Mouse (Mus musculus): Measurements from ENCODE around the gene Fes. TPM values are rescaled to one million over a fixed set of nuclear protein-coding genes. Genes with fewer than 3 reads are reported as not detected.

Gene Fes
- polyA plus RNA-seq, 1 experiment = 0.82 TPM

DNA sequence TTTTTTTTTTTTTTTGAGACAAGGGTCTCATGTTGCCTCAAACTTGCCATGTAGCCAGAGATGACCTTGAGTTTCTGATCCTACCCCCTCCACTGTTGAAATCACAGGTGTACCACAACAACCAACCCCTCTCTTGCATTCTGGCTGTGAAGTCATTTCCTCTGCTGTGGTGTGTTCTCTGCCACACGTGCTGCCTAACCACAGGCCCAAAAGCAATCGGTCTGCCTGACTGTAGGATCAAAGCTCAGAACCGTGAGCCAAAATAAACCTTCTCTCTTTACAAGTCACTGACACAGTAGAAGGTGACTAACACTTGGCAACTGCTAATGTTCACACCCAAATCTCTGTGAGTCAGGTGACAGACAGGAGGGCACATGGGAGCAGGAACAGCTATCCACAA, 27.3 kb downstream of the Fes start:
- H3ac ChIP-seq (ENCODE audit: control insufficient read depth, insufficient read length, low read depth) = no peak overlapping the region
- no peaks in the 10 kb centered on the region for H3K79me2 ChIP-seq (ENCODE audit: control insufficient read depth, insufficient read depth)
- peaks cover 10% of the 10 kb centered on the region for H3K36me3 ChIP-seq (ENCODE audit: control insufficient read depth, insufficient read depth)
- H3K79me3 ChIP-seq (ENCODE audit: low read depth) = no peaks in the 10 kb centered on the region
- H3K4me3 ChIP-seq (ENCODE audit: insufficient read depth, poor library complexity, severe bottlenecking) = no peak overlapping the region
- TF ChIP-seq MAX (IDR thresholded peaks at IDR 0.05) (peak; percentile 42), CEBPB (IDR thresholded peaks at IDR 0.05; ENCODE audit: low read depth) (no peak)
- H3K27me3 ChIP-seq (ENCODE audit: control insufficient read depth, insufficient read depth, insufficient read length) = no peaks in the 10 kb centered on the region

DNA sequence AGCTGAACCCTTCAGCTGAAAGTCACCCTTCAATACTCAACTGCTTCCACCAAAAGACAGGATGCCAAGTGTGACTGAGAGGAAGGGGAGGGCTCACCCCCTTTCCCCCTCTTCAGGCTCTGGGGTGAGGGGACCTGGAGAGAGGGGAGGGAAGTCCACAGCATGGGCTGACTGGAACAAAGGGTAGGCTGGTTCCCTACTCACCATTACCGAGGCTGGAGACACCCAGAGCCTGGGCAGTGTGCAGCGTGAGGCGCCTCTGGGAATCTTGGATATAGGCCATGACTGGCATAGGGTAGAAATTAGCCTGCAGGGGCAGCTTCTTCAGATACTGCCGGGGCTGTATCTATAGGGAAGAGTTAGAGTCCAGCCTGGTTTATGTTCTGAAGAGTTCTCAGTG, 29.7 kb downstream of the Fes start:
- no peak for TF ChIP-seq MYOD1 (IDR thresholded peaks at IDR 0.05; ENCODE audit: control insufficient read depth, insufficient read length, low read depth)
- TF ChIP-seq USF1 (IDR thresholded peaks at IDR 0.05; ENCODE audit: low read depth) = no peak
- TF ChIP-seq CEBPB (IDR thresholded peaks at IDR 0.05; ENCODE audit: low read depth) = no peak
- TF ChIP-seq FOSL1 (IDR thresholded peaks at IDR 0.05; ENCODE audit: insufficient read depth, low read length, poor library complexity, severe bottlenecking) = no peak
- TF ChIP-seq MYOG (IDR thresholded peaks at IDR 0.05; ENCODE audit: control insufficient read depth, extremely low read depth, insufficient read length) = no peak
- no peak for TF ChIP-seq CTCF (IDR thresholded peaks at IDR 0.05; ENCODE audit: control insufficient read depth, insufficient read depth, insufficient read length)
- TF ChIP-seq MAX (IDR thresholded peaks at IDR 0.05) = no peak
- no peak overlapping the region for H3ac ChIP-seq (ENCODE audit: control insufficient read depth, insufficient read length, low read depth)
- H3K4me3 ChIP-seq (ENCODE audit: insufficient read depth, poor library complexity, severe bottlenecking) = no peak overlapping the region
- no peaks in the 10 kb centered on the region for H3K79me3 ChIP-seq (ENCODE audit: low read depth)
- no peaks in the 10 kb centered on the region for H3K27me3 ChIP-seq (ENCODE audit: control insufficient read depth, insufficient read depth, insufficient read length)
- peaks cover 10% of the 10 kb centered on the region for H3K36me3 ChIP-seq (ENCODE audit: control insufficient read depth, insufficient read depth)
- H3K79me2 ChIP-seq (ENCODE audit: control insufficient read depth, insufficient read depth) = no peaks in the 10 kb centered on the region

GRCm38 (mm10) chr7:80357156-80357555, 30.6 kb downstream of the Fes start:
- H3K36me3 ChIP-seq (ENCODE audit: control insufficient read depth, insufficient read depth) = peaks cover 10% of the 10 kb centered on the region
- TF ChIP-seq MAX (IDR thresholded peaks at IDR 0.05) = no peak
- TF ChIP-seq MYOG (IDR thresholded peaks at IDR 0.05; ENCODE audit: control insufficient read depth, extremely low read depth, insufficient read length) = no peak
- no peak for TF ChIP-seq USF1 (IDR thresholded peaks at IDR 0.05; ENCODE audit: low read depth)
- TF ChIP-seq CEBPB (IDR thresholded peaks at IDR 0.05; ENCODE audit: low read depth) = no peak
- no peak for TF ChIP-seq CTCF (IDR thresholded peaks at IDR 0.05; ENCODE audit: control insufficient read depth, insufficient read depth, insufficient read length)
- TF ChIP-seq FOSL1 (IDR thresholded peaks at IDR 0.05; ENCODE audit: insufficient read depth, low read length, poor library complexity, severe bottlenecking) = no peak
- no peak for TF ChIP-seq MYOD1 (IDR thresholded peaks at IDR 0.05; ENCODE audit: control insufficient read depth, insufficient read length, low read depth)

GRCm38 (mm10) chr7:80356351-80356750, 31.4 kb downstream of the Fes start:
- no peak overlapping the region for H3ac ChIP-seq (ENCODE audit: control insufficient read depth, insufficient read length, low read depth)
- peaks cover 9% of the 10 kb centered on the region for H3K36me3 ChIP-seq (ENCODE audit: control insufficient read depth, insufficient read depth)
- H3K79me2 ChIP-seq (ENCODE audit: control insufficient read depth, insufficient read depth) = no peaks in the 10 kb centered on the region
- no peaks in the 10 kb centered on the region for H3K27me3 ChIP-seq (ENCODE audit: control insufficient read depth, insufficient read depth, insufficient read length)
- TF ChIP-seq MYOG (IDR thresholded peaks at IDR 0.05; ENCODE audit: control insufficient read depth, extremely low read depth, insufficient read length) (no peak), FOSL1 (IDR thresholded peaks at IDR 0.05; ENCODE audit: insufficient read depth, low read length, poor library complexity, severe bottlenecking) (no peak), CEBPB (IDR thresholded peaks at IDR 0.05; ENCODE audit: low read depth) (no peak), CTCF (IDR thresholded peaks at IDR 0.05; ENCODE audit: control insufficient read depth, insufficient read depth, insufficient read length) (no peak), MYOD1 (IDR thresholded peaks at IDR 0.05; ENCODE audit: control insufficient read depth, insufficient read length, low read depth) (no peak), USF1 (IDR thresholded peaks at IDR 0.05; ENCODE audit: low read depth) (no peak), MAX (IDR thresholded peaks at IDR 0.05) (no peak)
- no peaks in the 10 kb centered on the region for H3K79me3 ChIP-seq (ENCODE audit: low read depth)
- no peak overlapping the region for H3K4me3 ChIP-seq (ENCODE audit: insufficient read depth, poor library complexity, severe bottlenecking)

More at GRCm38 (mm10) chr7:80357156-80357555, 30.6 kb downstream of the Fes start:
- no peak overlapping the region for H3K4me3 ChIP-seq (ENCODE audit: insufficient read depth, poor library complexity, severe bottlenecking)
- H3K79me3 ChIP-seq (ENCODE audit: low read depth) = no peaks in the 10 kb centered on the region
- no peaks in the 10 kb centered on the region for H3K79me2 ChIP-seq (ENCODE audit: control insufficient read depth, insufficient read depth)
- H3K27me3 ChIP-seq (ENCODE audit: control insufficient read depth, insufficient read depth, insufficient read length) = no peaks in the 10 kb centered on the region
- H3ac ChIP-seq (ENCODE audit: control insufficient read depth, insufficient read length, low read depth) = no peak overlapping the region

GRCm38 (mm10) chr7:80352920-80353319, 34.8 kb downstream of the Fes start:
- no peak for TF ChIP-seq MYOG (IDR thresholded peaks at IDR 0.05; ENCODE audit: control insufficient read depth, extremely low read depth, insufficient read length)
- no peak for TF ChIP-seq MAX (IDR thresholded peaks at IDR 0.05)
- no peak for TF ChIP-seq CTCF (IDR thresholded peaks at IDR 0.05; ENCODE audit: control insufficient read depth, insufficient read depth, insufficient read length)
- no peak for TF ChIP-seq CEBPB (IDR thresholded peaks at IDR 0.05; ENCODE audit: low read depth)
- TF ChIP-seq USF1 (IDR thresholded peaks at IDR 0.05; ENCODE audit: low read depth) = no peak
- TF ChIP-seq FOSL1 (IDR thresholded peaks at IDR 0.05; ENCODE audit: insufficient read depth, low read length, poor library complexity, severe bottlenecking) = no peak
- TF ChIP-seq MYOD1 (IDR thresholded peaks at IDR 0.05; ENCODE audit: control insufficient read depth, insufficient read length, low read depth) = no peak
- H3K27me3 ChIP-seq (ENCODE audit: control insufficient read depth, insufficient read depth, insufficient read length) = no peaks in the 10 kb centered on the region
- no peak overlapping the region for H3K4me3 ChIP-seq (ENCODE audit: insufficient read depth, poor library complexity, severe bottlenecking)
- H3K79me2 ChIP-seq (ENCODE audit: control insufficient read depth, insufficient read depth) = no peaks in the 10 kb centered on the region
- H3K79me3 ChIP-seq (ENCODE audit: low read depth) = no peaks in the 10 kb centered on the region
- peaks cover 5% of the 10 kb centered on the region for H3K36me3 ChIP-seq (ENCODE audit: control insufficient read depth, insufficient read depth)
- no peak overlapping the region for H3ac ChIP-seq (ENCODE audit: control insufficient read depth, insufficient read length, low read depth)

GRCm38 (mm10) chr7:80350808-80351207, 36.9 kb downstream of the Fes start:
- no peak overlapping the region for H3ac ChIP-seq (ENCODE audit: control insufficient read depth, insufficient read length, low read depth)
- H3K27me3 ChIP-seq (ENCODE audit: control insufficient read depth, insufficient read depth, insufficient read length) = no peaks in the 10 kb centered on the region
- no peaks in the 10 kb centered on the region for H3K79me2 ChIP-seq (ENCODE audit: control insufficient read depth, insufficient read depth)
- no peaks in the 10 kb centered on the region for H3K79me3 ChIP-seq (ENCODE audit: low read depth)
- peaks cover 2% of the 10 kb centered on the region for H3K36me3 ChIP-seq (ENCODE audit: control insufficient read depth, insufficient read depth)
- TF ChIP-seq USF1 (IDR thresholded peaks at IDR 0.05; ENCODE audit: low read depth) = no peak
- TF ChIP-seq MYOD1 (IDR thresholded peaks at IDR 0.05; ENCODE audit: control insufficient read depth, insufficient read length, low read depth) = no peak
- no peak for TF ChIP-seq CTCF (IDR thresholded peaks at IDR 0.05; ENCODE audit: control insufficient read depth, insufficient read depth, insufficient read length)
- no peak for TF ChIP-seq FOSL1 (IDR thresholded peaks at IDR 0.05; ENCODE audit: insufficient read depth, low read length, poor library complexity, severe bottlenecking)
- TF ChIP-seq MAX (IDR thresholded peaks at IDR 0.05) = no peak
- TF ChIP-seq MYOG (IDR thresholded peaks at IDR 0.05; ENCODE audit: control insufficient read depth, extremely low read depth, insufficient read length) = no peak
- TF ChIP-seq CEBPB (IDR thresholded peaks at IDR 0.05; ENCODE audit: low read depth) = no peak
- no peak overlapping the region for H3K4me3 ChIP-seq (ENCODE audit: insufficient read depth, poor library complexity, severe bottlenecking)
